Mouse (Mus musculus): ENCODE data around the gene Myo15. TPM values are rescaled to one million over a fixed set of nuclear protein-coding genes. Genes with fewer than 3 reads are reported as not detected.

The Myo15 gene
- total RNA-seq, 4 experiments from 2014 or later, result 0.07 to 0.20 (median 0.14) TPM

DNA sequence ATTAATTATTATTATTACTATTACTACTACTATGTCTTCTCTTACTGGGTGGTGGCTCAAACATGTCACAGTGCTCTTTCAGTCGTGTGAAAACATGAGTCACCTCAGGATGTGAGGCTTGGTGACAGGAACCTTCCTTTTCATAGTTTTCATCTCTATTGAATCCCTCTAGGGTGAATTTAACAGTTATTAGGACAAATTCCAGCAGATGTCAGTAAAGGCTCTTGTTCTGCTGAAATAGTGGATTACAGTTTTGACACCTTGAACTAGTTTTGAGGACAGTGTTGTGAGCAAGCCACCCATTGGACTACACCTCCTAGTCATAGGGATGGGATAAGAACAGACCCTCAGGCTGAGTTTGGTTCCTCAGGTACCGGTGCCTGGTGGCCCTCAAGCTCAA is 26.6 kb downstream of the Myo15 start:
- no peak for DNase-seq (ENCODE audit: low spot score in 2 of 2)

GRCm38 (mm10) chr11:60507281-60507680 is 38.1 kb downstream of the Myo15 start:
- no peak for DNase-seq (ENCODE audit: low spot score in 2 of 2)

GRCm38 (mm10) chr11:60508950-60509349 is 39.8 kb downstream of the Myo15 start:
- no peak for DNase-seq (ENCODE audit: low spot score in 2 of 2)

DNA sequence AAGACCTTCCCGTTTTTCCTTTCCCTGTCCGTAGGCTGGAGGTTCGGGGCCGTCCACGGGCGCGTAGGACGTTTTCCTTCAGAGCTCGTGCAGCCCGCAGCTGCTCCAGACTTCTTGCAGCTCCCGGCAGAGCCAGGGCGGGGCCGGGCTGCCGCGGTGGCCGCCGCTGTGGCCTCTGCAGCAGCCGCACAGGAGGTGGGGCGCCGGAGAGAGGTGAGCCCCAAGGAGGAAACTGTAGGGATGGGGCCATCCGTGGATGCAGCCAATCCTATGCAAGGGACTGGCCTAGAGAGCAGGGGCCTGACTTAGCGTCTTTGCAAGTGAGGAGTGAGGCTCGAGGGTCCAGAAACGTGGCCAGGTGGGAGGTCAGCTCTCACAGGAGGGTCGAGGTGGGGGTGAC is 40.4 kb downstream of the Myo15 start:
- DNase-seq (ENCODE audit: low spot score in 2 of 2), result no peak

DNA sequence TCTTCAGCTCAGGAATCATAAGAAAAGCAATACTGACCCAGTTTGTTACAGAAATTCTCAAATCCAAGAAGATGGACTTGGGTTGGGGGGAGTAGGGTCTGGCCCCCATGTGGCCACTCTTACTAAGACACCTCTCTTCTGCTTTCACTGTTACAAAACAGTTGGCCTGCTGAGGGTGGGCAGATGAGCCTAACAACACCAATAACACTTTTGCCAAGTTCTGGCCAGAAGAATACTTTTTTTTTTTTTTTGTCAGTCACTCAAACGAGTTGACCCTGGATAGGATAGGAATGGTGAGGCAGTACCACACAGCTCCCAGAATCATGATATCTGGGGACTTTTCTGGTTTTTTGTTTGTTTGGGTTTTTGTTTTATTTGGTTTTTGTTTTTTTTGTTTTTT is 42.8 kb downstream of the Myo15 start:
- DNase-seq (ENCODE audit: low spot score in 2 of 2), result no peak

DNA sequence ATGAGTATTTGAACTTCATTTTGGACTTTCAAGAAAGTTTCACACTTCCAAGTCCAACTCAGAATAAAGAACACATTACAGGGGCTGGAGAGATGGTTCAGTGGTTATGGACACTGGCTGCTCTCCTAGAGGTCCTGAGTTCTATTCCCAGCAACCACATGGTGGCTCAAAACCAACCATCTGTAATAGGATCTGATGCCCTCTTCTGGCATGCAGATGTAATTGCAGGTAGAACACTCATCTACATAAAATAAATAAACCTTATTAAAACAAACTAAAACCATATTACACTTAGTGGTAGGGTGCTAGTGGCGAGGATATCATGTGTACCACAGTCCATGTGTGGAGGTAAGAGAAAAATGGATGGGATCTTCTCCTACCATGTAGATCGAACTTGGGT is 43.4 kb downstream of the Myo15 start:
- DNase-seq (ENCODE audit: low spot score in 2 of 2), result no peak

DNA sequence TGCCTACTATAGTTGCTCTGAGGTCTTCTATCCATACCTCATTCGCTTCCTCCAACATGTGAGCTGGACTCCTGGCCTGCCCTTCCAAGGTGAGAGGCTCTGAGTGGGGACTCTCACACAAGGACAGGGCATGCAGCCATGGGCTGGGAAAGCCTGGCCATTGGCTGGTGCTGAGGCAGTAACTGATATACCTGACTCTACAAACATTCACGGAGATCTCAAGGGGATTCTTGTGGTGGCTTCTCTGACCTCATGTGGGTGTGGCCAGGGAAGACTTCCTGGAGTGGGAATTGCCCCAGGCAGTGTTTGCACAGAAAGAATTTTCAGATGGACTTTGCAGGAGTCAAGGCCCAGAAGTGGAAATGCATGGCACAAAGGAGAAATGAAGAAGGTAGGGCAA is 45.8 kb downstream of the Myo15 start:
- DNase-seq (ENCODE audit: low spot score in 2 of 2), result no peak

DNA sequence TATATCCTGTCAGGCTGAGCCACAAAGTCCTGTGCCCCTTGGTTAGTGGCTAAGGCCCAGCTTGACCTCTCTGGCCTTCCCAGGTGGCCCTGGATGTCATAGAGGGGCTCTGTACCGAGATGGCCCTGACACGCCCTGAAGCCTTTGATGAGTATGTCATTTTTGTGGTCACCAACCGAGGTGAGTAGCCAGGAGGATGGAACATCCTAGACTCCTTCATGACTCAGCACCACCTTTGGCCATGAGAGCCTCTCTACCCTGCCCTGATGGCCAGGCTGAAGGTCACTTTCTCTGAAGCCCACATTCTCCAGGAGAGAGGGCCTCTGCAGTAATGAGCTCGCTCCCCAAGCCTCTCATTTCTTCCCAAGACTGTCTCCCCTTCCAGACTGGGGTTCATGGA is 49.2 kb downstream of the Myo15 start:
- DNase-seq (ENCODE audit: low spot score in 2 of 2), result no peak

GRCm38 (mm10) chr11:60522027-60522426 is 52.9 kb downstream of the Myo15 start:
- DNase-seq (ENCODE audit: low spot score in 2 of 2), result no peak

DNA sequence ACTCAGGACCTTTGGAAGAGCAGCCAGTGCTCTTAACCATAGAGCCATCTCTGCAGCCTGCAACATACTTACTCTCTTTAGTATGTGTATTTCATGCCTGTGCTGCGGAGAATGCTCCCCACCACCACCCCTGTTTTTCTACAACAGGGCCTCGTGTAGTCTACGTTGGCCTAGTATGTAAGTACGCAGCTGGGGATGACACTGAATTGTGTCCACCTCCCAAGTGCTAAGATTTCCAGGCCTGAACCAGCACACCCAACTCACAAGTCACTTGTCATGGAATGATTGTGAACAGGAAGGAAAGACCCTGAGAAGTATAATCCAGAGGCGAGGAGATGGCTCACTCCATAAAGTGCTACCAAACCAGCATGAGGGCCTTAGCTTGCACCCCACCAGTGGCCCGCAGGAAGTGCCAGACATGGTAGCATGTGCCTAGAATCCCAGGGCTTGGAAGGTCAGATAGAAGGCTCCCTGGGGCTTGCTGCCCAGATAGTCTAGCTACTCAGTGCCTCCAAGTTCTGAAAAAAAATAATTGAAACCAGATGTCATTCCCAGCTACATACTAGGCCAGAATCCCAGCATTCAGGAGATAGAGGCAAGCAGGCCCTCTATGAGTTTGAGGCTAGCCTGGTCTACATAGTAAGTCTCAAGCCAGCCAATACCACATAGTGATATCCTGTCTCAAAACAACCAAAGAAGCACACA is 53.7 kb downstream of the Myo15 start:
- no peak for DNase-seq (ENCODE audit: low spot score in 2 of 2)

- DNase-seq (ENCODE audit: low spot score in 2 of 2), result no peak
Measured at GRCm38 (mm10) chr11:60526461-60526860, 57.3 kb downstream of the Myo15 start.

DNA sequence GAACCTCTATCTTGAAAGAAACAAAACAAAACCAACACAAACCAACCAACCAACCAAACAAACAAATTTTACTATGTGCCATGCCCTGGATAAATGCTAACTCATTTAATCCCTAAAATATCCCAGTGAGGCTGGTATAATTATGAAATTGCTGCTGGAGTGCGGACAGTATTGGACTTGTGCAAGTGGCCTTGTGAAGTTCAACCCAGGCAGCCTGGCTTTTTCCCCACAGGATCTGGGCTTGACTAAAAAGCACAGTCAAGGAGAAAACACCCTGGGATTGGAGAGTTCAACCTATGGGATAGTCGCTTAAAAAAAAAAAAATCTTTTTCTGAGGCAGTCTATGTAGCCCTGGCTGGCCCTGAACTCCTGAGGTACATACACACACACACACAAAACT is 66.5 kb downstream of the Myo15 start:
- DNase-seq (ENCODE audit: low spot score in 2 of 2), result no peak

- DNase-seq (ENCODE audit: low spot score in 2 of 2), result peak; percentile 24 to 28
Measured at GRCm38 (mm10) chr11:60536180-60536858, 67.2 kb downstream of the Myo15 start, which contains the start of gene Alkbh5. Gene Alkbh5 (plus strand): TSS chr11:60536381.

DNA sequence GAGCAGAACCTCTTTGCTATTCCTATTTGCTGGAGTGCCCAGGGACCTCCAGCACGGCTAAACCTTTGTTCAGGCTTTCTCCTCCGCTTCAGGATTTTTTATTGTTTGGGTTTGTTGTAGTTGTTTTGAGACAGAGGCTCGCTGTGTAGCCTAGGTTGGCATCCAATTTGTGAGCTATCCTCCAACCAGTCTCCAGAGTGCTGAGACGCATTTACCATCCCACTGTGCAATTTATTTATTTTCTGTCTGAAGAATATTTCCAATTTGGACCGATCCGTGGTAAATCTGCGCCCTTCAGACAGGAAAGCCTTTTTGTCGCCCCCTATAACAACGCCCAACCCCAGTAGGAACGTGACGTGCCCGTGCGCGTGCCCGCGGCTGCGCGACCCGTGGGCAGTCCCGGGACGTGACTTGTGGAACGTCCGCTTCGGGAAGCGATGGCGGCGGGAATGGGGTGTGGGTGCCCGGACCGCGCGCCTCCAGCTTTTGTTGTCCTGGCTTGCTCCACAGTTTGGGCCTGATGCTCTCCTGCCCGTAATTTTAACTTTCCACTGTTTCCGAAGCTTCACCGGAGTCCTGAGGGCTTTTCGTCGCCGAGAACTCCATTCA is 67.8 kb downstream of the Myo15 start:
- DNase-seq (ENCODE audit: low spot score in 2 of 2), result peak in 1 of 2 experiments; percentile 89

DNA sequence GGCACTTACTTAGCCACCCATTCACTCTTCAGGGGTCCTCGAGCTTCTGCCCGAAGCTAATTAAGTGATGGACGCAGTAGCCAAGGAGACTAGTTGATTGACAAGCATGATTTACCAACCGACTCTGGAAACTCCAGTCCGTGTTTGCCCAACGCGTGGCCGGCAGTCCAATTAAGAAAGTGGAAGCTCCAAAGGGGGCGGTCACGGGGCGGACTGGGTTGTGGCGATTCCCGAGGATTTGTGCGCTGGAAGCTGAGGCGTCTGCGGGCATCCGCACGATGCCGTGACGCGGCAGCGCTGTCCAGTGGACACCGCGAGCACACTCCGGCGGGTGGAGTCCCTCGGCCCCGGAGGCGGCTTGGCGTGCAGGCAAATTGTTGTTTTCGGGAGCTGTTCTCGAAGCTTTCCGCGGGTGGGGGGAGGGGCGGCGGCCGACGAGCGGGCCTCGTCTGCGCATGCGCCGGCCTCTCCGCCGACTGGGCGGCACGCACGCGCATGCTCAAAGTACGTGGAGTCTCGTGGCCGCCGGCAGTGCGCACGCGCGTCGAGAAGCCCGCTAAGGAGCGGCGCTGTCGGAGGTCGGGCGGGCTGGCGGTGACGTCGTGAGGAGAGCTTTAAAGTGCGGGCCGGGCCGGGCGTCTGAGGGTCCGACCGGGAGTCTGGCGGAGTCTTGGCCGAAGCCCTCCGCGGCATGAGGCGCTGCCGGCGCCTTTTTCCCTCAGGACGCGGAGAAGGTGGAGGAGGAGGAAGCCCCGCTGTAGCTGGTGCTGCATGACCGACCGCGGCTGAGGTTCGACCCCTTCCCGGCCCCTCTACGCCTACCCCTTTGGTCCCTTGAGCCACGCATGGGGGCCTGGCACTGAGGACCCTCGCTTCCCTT is 68.6 kb downstream of the Myo15 start:
- DNase-seq (ENCODE audit: low spot score in 2 of 2), result peak; percentile 98 to 99

GRCm38 (mm10) chr11:60538371-60539281 is 69.5 kb downstream of the Myo15 start:
- DNase-seq (ENCODE audit: low spot score in 2 of 2), result peak; percentile 11 to 37

DNA sequence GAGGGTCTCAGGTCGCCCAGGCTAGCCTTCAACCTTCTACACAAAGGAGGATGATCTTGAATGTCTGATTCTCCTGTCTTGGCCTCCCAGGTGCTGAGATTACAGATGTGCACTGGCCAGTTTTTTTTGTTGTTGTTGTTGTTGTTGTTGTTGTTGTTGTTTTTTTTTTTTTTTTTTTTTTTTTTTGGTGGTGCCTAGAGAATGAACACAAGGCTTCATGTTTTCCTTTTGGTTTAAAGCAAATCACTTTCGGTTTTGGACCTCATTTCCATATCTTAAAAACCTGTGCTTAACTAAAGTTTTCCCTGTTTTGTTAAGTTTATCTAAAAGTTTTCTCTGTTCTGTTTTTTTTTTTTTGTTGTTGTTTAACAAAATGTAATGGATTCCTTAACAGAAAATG is 70.4 kb downstream of the Myo15 start:
- DNase-seq (ENCODE audit: low spot score in 2 of 2), result no peak

DNA sequence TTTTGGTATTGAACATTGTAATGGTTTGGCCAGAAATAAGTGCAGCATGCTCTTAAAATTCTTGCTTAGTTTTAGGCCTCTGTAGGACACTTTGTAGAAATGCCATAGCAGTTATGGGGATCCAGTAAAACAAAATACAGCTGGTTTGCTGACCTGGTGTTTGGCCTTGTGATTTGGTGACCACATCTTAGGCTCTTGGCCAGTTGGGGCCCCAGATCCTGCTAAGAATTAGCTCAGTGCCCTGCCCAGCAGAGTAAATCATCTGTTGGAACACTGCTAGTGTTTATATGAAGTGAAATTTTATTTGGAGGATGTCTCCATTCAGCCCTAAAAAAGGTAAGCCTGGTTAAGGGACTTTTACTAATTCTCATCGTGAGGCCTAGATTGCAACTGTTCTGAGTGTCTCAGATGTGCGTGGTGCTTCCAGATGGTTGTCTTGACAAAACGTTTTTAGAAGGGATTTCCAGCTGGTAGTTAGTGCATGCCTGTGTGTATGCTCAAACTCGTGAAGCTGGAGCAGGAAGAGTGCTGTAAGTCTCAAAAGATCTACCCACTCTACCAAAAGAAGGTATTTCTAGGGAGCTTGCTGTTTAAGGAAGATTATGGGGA is 71.0 kb downstream of the Myo15 start:
- peak in 1 of 2 experiments; percentile 41 for DNase-seq (ENCODE audit: low spot score in 2 of 2)

DNA sequence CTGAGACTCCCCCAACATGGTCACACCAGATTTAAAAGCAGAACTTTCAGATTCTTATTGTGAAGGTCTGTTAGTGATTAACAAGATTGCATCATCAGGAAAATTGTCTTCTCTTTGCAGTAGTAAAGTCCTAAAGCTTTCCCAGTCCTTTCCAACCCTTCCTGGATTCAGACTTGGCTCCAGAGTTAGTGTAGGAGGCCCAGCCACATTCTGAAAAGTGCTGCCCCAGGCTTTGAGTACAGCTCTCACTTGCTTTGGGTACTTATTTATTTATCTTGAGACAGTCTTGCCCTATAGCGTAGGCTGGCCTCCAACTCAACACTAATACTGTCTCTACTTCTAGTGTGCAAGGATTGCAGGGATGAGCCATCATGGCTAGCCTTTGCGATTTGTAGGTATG is 71.6 kb downstream of the Myo15 start:
- no peak for DNase-seq (ENCODE audit: low spot score in 2 of 2)

- no peak for DNase-seq (ENCODE audit: low spot score in 2 of 2)
Measured at GRCm38 (mm10) chr11:60541831-60542230, 72.7 kb downstream of the Myo15 start.
